Mouse (Mus musculus) cerebellum, adult 18-20 months (tissue): ENCODE measurements around the gene Dio2.
A peak's percentile ranks its signal among the peaks of the same experiment; 100 is the strongest.

Source experiments
- DNase-seq, 2 experiments: peaks; one replicate each; pipeline ENCODE4 v3.0.0; 2021

The Dio2 gene

DNA sequence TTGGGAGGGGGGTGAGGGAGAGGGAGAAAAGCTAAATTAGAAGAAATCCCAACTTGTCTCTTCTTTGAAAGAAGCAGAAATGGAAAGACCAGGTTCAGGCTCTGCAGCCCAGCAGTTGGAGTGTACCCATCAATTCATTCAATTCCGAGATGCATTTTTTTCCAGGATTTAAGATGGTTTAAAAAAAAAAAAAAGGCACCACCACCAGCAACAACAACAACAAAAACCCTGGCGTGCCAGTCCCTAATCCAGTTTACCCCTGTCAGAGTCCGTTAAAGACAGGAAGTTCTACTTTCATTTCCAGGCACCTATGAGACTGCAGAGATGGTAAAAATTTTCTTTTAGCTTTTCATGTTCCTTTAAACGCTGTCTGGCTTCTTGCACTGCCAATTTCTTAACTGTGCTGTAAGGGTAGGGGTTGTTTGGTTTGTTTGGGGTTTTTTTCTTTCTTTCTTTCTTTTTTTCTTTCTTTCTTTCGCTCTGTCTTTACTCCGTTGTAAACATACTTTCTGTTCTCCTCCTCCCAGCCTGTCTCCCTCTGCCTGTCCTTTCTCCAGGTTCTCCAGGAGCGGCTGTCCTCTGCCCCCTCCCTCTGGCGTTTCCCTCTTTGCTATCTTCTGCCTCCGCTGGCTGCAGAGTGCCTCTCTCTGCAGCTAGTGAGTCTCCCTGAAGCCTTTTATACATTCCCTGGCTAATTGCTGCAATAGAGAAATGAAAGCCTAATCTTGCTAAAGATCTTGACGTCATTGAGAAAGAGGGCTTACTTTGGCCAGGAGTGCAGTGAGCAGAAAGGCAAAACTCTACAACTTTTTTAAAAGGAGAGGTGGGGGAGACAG is at the start of gene Dio2:
TSS of gene Dio2 (minus strand) at position 51 of the 836 bp plus-strand sequence.
- peak; percentile 57 to 80 for DNase-seq

DNA sequence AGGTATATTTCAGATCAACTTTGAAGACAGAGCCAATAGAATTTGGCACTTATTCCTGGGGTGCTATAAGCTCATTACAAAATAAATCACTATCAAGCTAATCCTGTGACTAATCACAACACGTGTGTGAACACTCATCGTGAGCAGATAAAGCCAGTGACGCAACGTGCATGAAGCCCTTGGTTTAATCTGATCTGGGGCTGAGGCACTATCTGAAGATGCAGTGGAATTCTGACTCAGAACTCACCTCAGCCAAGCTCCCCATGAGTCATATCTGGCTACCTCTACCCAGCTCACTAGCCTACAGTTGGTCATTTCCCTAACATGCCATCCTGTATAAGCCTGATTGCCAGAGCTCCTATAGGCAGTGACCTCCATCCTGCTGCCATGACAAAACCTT is 43.2 kb upstream of the Dio2 start:
- DNase-seq, result peak in 1 of 2 experiments; percentile 11

DNA sequence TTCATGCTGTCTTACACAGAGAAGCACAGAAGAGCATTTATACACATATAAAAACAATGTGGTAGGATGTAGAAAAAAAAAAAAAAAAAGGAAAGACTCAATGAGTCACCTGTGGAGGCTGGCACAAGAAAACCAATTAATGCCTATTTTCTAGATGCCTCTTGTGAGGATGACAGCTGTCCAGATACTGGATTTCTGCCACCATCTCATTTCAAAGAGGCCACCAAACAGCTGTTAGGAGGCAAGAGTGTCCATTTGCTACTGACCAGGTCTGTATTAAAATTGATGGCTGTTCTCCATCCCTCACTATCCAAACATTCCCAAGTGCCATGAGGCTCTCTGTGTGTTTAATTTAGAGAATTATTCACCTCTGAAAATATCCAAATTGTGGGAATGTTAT is 6.5 kb upstream of the Dio2 start:
- DNase-seq, result no peak

DNA sequence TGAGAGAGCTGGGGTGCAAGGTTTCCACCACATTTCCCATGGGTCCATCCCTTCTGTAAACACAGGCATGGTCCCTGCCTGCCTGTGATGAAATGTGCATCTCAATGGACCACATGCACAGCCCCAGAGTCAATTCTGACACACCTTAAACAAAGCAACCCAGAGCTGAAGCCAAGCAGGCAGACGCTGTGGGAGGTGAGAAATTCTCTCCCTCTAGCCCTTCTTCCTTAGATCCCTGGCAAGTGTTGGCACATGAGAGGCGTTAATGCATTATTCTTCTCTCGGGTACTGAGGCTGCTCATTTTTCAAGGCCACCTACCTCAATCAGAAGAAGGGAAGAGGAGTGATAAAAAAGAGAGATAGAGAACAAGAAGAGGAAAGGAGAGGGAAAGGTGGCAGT is 5.4 kb upstream of the Dio2 start:
- DNase-seq, result no peak

DNA sequence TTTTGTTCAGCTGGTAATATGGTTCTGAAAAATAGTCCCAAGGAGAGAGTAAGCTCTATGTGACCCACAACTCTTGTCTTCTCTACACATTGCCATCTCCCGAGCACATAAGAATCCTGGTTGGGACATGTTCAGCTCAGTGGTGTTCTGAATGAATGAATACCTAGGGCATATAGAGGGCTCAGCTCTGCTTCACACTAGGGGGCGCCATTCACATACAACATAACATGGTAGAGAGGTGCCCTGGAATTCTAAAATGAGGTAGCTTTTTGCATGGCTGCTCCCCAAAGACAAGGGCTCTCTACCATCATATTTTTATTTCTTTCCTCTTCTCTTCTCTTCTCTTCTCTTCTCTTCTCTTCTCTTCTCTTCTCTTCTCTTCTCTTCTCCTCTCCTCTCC is 2.2 kb upstream of the Dio2 start:
- peak; percentile 82 to 87 for DNase-seq

DNA sequence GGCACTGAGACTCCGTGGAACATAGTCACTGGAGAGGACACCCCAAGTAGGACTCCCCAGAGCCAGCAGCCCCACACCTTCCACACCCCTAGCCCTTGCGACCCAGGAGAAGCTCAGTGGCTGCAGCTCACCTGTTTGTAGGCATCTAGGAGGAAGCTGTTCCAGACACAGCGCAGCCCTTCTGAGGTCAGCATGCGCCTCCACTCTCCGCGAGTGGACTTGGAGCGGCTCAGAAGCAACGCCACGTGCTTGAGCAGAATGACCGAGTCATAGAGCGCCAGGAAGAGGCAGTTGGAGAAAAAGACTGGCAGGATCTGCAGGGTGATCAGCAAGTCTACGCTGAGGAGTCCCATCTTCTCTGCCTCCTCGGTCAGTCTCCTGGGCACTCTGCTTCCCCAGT is 306 bp downstream of the Dio2 start:
- DNase-seq, result peak; percentile 56 to 62

DNA sequence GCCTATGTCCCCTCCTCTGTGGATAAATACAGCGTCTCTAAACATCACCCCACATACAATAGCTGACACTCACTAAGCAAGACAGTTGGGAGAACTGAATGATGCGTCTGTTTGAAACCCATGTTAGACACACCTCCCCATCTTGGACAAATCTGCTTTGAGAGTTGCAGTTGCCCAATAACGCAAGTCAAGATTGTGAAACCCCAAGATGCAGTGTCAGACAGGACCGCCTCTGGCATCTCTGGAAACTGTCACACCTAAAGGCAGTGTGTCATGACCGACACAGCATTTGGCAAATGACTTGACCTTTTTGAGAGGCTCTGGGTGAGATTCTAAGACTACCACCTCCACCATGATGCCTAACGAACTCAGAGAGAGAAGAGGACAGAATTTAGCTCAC is 2.8 kb downstream of the Dio2 start:
- no peak for DNase-seq

DNA sequence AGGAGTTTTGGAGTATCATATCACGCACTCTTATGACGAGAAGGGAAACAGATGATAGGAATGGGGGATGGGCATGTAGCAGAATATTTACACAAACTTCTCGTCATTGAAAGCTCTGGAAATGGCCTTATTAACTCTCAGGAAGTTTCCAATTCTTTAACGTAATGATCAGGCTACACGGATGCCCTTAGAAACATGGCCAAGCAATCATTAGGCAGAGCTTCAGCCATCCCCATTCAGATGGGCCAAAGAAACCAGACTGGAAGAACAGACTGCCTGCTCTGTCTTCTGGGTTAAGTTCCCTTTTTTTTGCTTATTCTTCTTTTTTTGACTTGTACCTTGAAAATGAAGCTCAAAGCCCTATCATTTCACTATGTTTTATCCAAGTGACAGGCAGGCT is 3.7 kb downstream of the Dio2 start:
- DNase-seq, result no peak

DNA sequence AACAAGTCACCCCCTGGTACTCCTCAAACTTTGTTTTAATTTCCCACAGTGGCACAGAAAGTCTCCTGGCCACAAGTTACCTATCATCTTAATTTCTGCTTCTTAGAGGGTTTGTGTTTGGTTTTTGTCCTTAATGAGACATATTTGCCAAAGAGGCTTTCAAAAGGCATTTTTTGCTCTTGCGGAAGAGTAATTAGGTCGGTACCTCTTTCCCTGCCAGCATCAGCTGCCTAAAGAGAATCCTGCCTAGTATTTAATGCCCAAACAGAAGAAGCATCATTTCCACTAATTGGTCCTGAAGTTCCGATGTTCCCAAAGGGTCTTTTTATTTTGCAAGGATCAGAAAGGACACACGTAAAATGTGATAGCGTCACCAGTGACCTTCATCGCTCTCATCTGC is 4.5 kb downstream of the Dio2 start:
- DNase-seq, result no peak

DNA sequence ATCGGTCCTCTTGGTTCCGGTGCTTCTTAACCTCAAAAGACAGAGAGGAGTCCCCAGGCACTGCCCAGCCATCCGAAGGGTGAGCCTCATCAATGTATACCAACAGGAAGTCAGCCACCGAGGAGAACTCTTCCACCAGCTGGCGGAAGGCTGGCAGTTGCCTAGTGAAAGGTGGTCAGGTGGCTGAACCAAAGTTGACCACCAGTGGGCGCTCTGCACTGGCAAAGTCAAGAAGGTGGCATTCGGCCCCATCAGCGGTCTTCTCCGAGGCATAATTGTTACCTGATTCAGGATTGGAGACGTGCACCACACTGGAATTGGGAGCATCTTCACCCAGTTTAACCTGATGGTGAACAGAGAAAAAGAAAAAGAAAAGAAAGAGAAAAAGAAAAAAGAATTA is 8.6 kb downstream of the Dio2 start:
- DNase-seq, result peak; percentile 64 to 65

DNA sequence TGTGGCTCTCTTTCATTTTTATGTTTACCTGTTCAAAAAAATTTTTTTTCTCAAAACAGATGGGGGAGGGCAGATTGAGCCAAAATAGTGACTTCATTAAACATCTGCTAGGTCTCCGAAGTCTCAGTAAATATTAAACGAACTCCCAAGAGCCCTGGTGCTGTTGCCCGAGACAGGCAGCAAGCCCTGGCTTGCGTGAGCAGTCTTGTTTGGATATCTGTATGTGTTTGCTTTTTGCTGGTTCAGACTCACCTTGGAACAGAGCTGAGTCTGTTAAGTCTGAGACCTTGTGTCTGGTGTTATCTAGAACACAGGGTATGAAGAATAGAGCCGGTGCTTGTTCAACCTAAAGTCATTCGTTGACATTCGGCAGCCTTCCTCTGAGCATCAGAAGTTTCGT is 13.1 kb downstream of the Dio2 start:
- no peak for DNase-seq

DNA sequence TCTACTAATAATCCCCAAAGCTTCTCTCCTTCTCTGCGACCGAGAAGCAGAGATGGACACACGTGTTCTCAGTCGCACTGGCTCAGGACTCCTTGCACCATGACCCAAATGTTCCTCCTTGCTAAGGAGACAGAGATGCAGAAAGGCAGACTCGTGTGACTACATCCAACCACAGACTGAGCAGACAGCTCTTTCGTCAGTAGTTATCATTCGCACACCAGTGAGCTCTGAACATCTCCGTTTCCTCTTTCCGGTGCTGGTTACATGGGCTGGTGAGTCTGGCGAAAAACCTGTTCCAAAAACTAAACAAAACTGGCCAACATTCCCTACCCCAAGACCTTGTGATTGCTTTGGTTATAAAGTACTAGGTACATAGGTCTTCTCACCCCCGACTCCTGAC is 13.6 kb downstream of the Dio2 start:
- DNase-seq, result no peak

DNA sequence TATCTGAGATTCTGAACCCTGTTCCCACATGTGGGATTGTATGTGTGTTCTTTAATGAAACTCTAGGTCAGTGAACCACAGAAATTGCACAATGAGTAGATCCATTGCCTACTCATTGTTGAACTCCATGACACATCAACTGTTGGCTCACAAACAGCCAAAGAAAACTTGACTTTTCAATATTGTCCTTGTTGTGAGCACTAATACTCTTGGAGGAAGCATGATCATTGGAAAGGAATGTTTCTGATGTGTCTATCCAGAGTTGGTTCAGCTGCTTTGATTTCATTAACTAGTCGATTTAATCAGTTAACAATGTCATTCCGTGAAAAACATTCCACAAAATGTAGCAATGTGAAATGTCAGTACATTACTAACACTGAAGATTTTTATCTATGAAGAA is 44.1 kb downstream of the Dio2 start:
- DNase-seq, result no peak
